Mouse (Mus musculus) liver, embryonic 12.5 days (tissue): Measurements from ENCODE around the gene Slc4a4. TPM values are rescaled to one million over a fixed set of nuclear protein-coding genes. Genes with fewer than 3 reads are reported as not detected.
"Not testable (repeated sequence)": the region's sequence is repeated elsewhere in the genome, so short reads cannot be mapped to it uniquely, and the experiment has no call there.

Experiments
- ATAC-seq: fragments of 200-750 bp; cut with Nextera tagmentation; 2 replicates; pipeline ENCODE4 v1.8.0; 2017; ENCODE audit warnings: moderate number of reproducible peaks, mild to moderate bottlenecking, moderate library complexity
- H3K27ac ChIP-seq: fragments of 300-500 bp; sonication (generic); 2 replicates; pipeline ENCODE4 v1.5.1; 2016; ENCODE audit warnings: mild to moderate bottlenecking
- H3K27me3 ChIP-seq: fragments of 300-500 bp; sonication (generic); replicated peaks from 2 replicates; pipeline ENCODE4 v1.6.1; 2016; ENCODE audit warnings: mild to moderate bottlenecking, moderate library complexity
- H3K36me3 ChIP-seq: fragments of 300-500 bp; sonication (generic); 2 replicates; pipeline ENCODE4 v1.6.1; 2016; ENCODE audit warnings: mild to moderate bottlenecking, moderate library complexity
- H3K4me1 ChIP-seq: fragments of 300-500 bp; sonication (generic); 2 replicates; pipeline ENCODE4 v1.6.1; 2016
- H3K4me2 ChIP-seq: fragments of 300-500 bp; sonication (generic); 2 replicates; pipeline ENCODE4 v1.6.1; 2016; ENCODE audit warnings: mild to moderate bottlenecking, moderate library complexity
- H3K4me3 ChIP-seq: fragments of 300-500 bp; sonication (generic); 2 replicates; pipeline ENCODE4 v1.5.1; 2016; ENCODE audit warnings: mild to moderate bottlenecking, moderate library complexity
- H3K9ac ChIP-seq: fragments of 300-500 bp; sonication (generic); 2 replicates; pipeline ENCODE4 v1.6.1; 2016; ENCODE audit warnings: mild to moderate bottlenecking, moderate library complexity
- H3K9me3 ChIP-seq: fragments of 300-500 bp; sonication (generic); replicated peaks from 2 replicates; pipeline ENCODE4 v1.6.1; 2016; ENCODE audit warnings: mild to moderate bottlenecking, moderate library complexity
- WGBS: fragments of 180-500 bp; shearing (Covaris S2); methylation state at CpG from one replicate; pipeline ENCODE4 v1.1.7; 2016; ENCODE audit not compliant: insufficient replicate concordance; 5-methylcytosine and 5-hydroxymethylcytosine counted together
- polyA plus RNA-seq: library from polyadenylated mRNA; unstranded; fragments of >200 nt; fragmentation: Nextera tagmentation; extraction: Ambion mirVana; gene quantifications from 2 replicates; pipeline ENCODE4 v1.2.1, GENCODE M21; 2016

Slc4a4 gene
- polyA plus RNA-seq, 1 experiment from 2014 or later: 1.4 TPM

DNA sequence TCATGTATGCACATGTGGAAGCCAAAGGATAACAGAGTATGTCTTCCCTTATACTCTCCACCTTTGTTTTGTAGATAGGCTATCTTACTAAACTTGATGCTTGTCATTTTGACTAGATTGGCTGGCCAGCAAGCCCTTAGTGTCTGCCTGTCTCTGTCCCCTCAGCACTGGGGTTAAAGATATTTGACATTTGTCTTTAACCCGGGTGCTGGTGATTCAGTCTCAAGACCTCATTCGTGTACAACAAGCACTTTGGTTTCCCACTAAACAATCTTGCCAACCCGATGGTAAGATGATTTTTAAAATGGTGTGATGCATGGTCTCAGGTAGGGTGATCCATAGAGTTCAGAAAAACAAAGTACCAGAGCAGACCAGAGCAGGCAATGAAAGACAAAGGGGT lies 210.7 kb downstream of the Slc4a4 start:
- Histone ChIP-seq H3K27ac (no peak overlapping the region), H3K9ac (no peak overlapping the region), H3K4me2 (no peak overlapping the region), H3K9me3 (no peaks in the 10 kb centered on the region), H3K36me3 (no peaks in the 10 kb centered on the region), H3K27me3 (no peaks in the 10 kb centered on the region), H3K4me1 (no peaks in the 10 kb centered on the region), H3K4me3 (no peak overlapping the region)
- no peak for ATAC-seq
- WGBS: 68% methylated on average over 3 of the region's 3 CpGs

DNA sequence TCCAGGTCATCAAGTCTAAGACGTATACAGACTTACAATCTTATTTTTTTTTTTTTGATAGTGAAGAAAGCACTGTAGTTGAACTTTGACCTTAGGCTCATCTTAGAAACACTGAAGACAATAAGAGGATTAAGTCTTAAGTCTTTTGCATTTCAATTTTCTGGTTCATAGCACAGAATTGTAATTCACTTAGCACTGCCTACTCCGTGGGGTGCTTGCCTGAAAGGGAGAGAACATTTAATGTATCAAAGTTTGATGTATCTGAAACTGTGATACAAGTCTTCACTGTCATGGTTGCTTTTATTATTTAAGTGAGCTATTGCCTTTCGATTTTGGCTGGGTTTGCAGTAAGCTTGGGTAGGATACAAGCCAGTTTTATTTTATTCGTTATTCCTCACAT lies 211.5 kb downstream of the Slc4a4 start:
- H3K4me2 ChIP-seq: no peak overlapping the region
- WGBS: 62% methylated on average over 4 of the region's 4 CpGs
- H3K36me3 ChIP-seq: no peaks in the 10 kb centered on the region
- H3K27ac ChIP-seq: no peak overlapping the region
- H3K4me3 ChIP-seq: no peak overlapping the region
- no peaks in the 10 kb centered on the region for H3K4me1 ChIP-seq
- no peaks in the 10 kb centered on the region for H3K27me3 ChIP-seq
- H3K9ac ChIP-seq: no peak overlapping the region
- ATAC-seq: no peak
- H3K9me3 ChIP-seq: no peaks in the 10 kb centered on the region

DNA sequence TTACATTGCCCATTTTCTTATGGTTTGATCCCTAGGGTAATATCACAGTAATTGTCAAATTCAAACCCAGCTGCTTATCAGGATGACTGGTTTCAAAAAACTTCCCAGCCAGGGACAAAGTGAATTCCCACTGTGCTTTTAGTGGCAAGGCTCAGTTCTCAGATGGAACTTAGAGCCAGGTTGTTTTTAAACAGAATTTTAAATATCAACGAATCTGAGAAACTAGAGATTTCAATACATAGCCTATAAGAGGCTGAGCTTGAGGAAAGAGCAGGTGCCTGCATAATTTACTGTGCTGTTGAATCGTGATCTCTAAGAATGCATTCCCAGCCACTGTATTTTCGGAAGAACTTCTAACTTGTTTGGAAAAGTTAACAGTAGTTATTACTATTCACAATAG lies 213.3 kb downstream of the Slc4a4 start:
- Histone ChIP-seq H3K36me3 (no peaks in the 10 kb centered on the region), H3K4me1 (no peaks in the 10 kb centered on the region), H3K4me3 (no peak overlapping the region), H3K9me3 (no peaks in the 10 kb centered on the region), H3K27me3 (no peaks in the 10 kb centered on the region), H3K27ac (no peak overlapping the region), H3K9ac (no peak overlapping the region), H3K4me2 (no peak overlapping the region)
- ATAC-seq: no peak
- 65% methylated on average over 3 of the region's 3 CpGs for WGBS

DNA sequence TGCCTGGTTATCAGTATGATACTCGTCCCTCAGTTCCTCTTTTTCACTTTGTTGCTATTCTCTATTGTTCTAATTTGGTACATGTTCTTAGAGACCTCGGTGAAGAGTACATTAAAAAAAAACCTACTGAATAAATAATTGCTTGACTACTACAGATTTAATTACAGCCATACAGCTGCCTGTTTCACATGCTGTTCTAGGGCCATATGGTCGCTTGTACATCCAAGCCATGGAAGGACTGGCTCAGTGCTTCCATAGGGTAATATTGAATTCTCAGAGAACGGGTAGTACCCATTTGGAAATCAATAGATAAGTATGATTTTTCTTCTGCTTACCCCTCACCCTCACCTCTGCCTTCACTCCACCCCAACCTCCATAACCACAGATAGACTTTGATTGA lies 215.9 kb downstream of the Slc4a4 start:
- Histone ChIP-seq H3K9me3 (no peaks in the 10 kb centered on the region), H3K4me3 (no peak overlapping the region), H3K4me2 (no peak overlapping the region), H3K27ac (no peak overlapping the region), H3K4me1 (no peaks in the 10 kb centered on the region), H3K27me3 (no peaks in the 10 kb centered on the region), H3K36me3 (no peaks in the 10 kb centered on the region), H3K9ac (no peak overlapping the region)
- no peak for ATAC-seq
- WGBS: 33% methylated on average over 4 of the region's 4 CpGs

DNA sequence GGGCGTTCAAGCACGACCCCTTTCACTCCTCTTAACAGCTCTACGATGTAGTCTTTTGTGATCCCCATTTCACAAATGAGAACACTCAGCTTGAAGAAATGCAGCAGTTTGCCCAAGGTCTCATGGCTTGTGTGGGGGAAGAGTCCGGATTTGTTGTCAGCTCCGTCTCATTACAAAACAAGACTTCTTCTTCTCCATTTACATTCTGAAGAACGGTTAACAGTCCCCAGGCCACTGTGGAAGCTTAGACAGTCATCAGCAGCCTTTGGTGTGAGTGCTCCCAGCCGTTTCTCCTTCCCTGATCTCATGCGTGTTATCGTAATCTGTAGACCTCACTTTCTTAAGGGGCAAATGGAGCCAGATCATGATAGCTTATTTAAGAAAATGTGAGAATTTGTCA lies 218.7 kb downstream of the Slc4a4 start:
- H3K27ac ChIP-seq: no peak overlapping the region
- no peak overlapping the region for H3K4me3 ChIP-seq
- no peaks in the 10 kb centered on the region for H3K9me3 ChIP-seq
- no peaks in the 10 kb centered on the region for H3K4me1 ChIP-seq
- no peak overlapping the region for H3K4me2 ChIP-seq
- H3K27me3 ChIP-seq: no peaks in the 10 kb centered on the region
- ATAC-seq: no peak
- no peak overlapping the region for H3K9ac ChIP-seq
- WGBS: 69% methylated on average over 9 of the region's 9 CpGs
- no peaks in the 10 kb centered on the region for H3K36me3 ChIP-seq

DNA sequence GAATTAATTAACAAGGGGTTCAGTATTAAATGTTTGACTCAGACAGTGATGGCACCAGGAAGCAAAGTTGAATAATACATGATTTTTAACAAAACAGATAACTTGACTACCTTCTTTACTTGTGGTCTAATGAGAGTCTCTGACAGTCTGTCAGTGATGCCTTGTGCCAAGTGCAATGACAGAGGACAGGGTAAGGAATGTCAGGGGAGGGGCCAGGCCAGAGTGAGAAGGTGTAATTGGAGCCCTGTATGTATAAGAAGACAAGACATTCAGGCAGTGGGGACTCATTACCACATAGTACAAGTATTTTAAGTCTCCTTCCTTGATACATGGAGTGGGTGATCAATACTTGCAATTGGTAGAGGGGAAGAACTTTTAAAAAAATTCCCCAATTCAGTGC lies 219.6 kb downstream of the Slc4a4 start:
- no peak overlapping the region for H3K4me2 ChIP-seq
- H3K9me3 ChIP-seq: no peaks in the 10 kb centered on the region
- H3K27ac ChIP-seq: no peak overlapping the region
- no peaks in the 10 kb centered on the region for H3K36me3 ChIP-seq
- ATAC-seq: no peak
- H3K9ac ChIP-seq: no peak overlapping the region
- no peaks in the 10 kb centered on the region for H3K4me1 ChIP-seq
- H3K4me3 ChIP-seq: no peak overlapping the region
- no peaks in the 10 kb centered on the region for H3K27me3 ChIP-seq

DNA sequence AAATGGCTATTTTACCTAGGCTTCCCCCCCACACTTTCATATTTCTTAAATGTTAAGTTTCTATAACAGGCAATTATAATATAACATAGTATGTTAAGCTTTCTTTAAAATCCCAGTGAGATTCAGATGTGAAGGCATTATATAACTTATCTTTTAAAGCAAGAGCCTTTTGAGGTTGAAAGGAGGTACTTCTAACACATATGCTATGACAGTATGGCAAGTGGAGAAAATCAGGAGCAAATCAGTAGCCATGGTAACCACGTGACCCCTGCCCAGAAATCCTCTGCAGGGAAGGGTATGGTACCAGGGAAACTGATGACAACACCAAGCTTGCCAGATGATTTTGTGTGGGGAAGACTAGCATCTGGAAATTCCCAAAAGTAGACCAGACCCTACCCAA lies 222.2 kb downstream of the Slc4a4 start:
- H3K4me3 ChIP-seq: no peak overlapping the region
- WGBS: 58% methylated on average over 1 of the region's 1 CpGs
- no peaks in the 10 kb centered on the region for H3K4me1 ChIP-seq
- no peaks in the 10 kb centered on the region for H3K27me3 ChIP-seq
- no peak overlapping the region for H3K4me2 ChIP-seq
- H3K36me3 ChIP-seq: no peaks in the 10 kb centered on the region
- H3K9ac ChIP-seq: no peak overlapping the region
- no peak for ATAC-seq
- no peaks in the 10 kb centered on the region for H3K9me3 ChIP-seq
- H3K27ac ChIP-seq: no peak overlapping the region

DNA sequence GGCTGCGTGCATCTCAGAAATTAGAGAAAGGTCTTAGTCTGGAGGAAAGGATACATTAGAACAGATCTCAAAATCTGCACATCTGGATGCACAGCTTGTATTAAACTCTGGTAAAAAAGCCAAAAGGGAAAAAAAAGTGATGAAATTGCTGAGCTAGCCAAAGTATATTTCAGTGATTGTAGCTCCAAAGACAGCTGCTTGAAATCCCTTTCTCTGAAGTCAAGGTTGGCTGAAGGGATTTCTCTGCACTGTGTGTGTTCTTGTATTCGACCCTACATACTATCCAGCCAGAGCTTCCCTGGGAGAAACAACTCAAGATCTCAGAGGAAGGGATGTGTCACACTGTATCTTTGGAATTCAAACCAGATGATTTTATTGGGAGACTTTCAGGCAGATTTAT lies 223.2 kb downstream of the Slc4a4 start:
- Histone ChIP-seq H3K27me3 (no peaks in the 10 kb centered on the region), H3K4me2 (no peak overlapping the region), H3K9ac (no peak overlapping the region), H3K4me3 (no peak overlapping the region), H3K4me1 (no peaks in the 10 kb centered on the region), H3K9me3 (no peaks in the 10 kb centered on the region), H3K27ac (no peak overlapping the region), H3K36me3 (no peaks in the 10 kb centered on the region)
- 59% methylated on average over 2 of the region's 2 CpGs for WGBS
- no peak for ATAC-seq

DNA sequence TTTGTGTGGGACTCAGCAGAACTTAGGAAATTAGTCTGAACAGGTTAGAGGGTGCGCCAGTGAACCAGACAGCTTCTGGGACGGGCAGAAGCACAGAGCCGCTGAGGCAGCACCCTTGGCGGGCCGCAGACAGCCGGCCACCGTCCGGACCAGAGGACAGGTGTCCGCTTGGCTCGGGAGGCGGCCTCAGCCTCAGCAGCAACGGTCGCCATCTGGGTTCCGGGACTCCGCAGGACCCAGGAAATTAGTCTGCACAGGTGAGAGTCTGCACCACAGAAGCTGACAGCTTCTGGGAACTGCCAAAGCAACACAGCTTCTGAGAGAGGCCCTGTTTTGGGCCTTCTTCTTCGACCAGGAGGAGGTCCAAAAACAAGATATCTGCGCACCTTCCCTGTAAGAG lies 225.4 kb downstream of the Slc4a4 start:
- not testable (repeated sequence) for H3K36me3 ChIP-seq

DNA sequence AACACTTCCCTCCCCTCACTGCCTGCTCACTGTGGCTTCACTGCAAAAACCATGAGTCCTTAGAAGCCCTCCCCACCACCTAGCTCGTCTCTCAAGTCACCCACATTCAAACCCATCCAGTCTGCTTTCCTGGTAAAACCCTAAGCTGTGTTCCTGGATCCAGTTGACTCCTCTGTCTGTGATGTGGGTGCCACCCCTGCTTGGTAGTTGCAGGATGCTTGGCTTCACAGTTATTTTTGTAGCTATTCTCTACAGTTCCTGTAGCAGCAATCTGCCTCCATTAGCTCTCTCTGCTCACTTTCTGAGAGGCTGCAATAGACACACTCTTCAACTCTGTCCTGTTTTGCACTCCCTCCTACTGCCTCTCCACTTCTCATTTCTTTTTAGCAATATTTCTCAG lies 234.3 kb downstream of the Slc4a4 start:
- H3K27ac ChIP-seq: no peak overlapping the region
- no peaks in the 10 kb centered on the region for H3K9me3 ChIP-seq
- no peak overlapping the region for H3K9ac ChIP-seq
- no peak for ATAC-seq
- H3K4me3 ChIP-seq: no peak overlapping the region
- no peaks in the 10 kb centered on the region for H3K4me1 ChIP-seq
- H3K36me3 ChIP-seq: no peaks in the 10 kb centered on the region
- WGBS: 60% methylated on average over 1 of the region's 1 CpGs
- no peaks in the 10 kb centered on the region for H3K27me3 ChIP-seq
- no peak overlapping the region for H3K4me2 ChIP-seq

More for the DNA sequence above, 225.4 kb downstream of the Slc4a4 start:
- H3K4me3 ChIP-seq, H3K9ac ChIP-seq, H3K9me3 ChIP-seq, ATAC-seq, H3K27ac ChIP-seq, H3K27me3 ChIP-seq, H3K4me1 ChIP-seq, H3K4me2 ChIP-seq: not testable (repeated sequence)
- 86% methylated on average over 15 of the region's 17 CpGs for WGBS

DNA sequence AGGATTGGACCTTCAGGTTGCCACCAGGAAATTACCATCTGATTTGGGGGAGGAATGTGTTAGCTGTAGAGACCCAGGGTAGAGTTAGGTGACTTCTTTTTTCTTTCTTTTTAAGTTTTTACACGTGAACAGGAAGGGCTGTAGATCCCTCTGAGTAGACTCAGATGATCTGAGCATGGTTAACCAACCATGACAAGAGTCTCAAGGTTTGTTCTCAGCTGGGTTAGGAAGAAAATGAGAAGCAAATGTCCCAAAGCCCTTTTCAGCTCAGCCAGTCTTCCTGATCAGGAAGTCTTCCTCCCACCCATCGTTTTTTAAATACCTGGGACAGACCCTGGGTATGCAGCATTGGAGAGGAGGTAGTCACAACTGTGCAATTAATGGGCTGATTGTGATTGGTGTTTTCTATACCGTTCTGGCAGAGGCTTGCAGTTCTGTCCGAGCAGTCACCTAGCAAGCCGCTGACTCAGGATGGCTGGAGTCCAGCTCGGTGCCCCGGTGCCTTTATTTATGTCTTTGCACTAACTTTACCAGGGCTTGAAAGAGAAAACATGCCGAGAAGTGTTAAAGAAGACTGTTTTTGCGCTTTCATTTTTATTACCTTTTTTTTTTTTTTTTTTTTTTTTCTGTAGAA lies 236.8 kb downstream of the Slc4a4 start:
- no peaks in the 10 kb centered on the region for H3K36me3 ChIP-seq
- H3K9me3 ChIP-seq: no peaks in the 10 kb centered on the region
- H3K27me3 ChIP-seq: no peaks in the 10 kb centered on the region
- H3K4me3 ChIP-seq: no peak overlapping the region
- 65% methylated on average over 9 of the region's 9 CpGs for WGBS
- no peak for ATAC-seq
- no peak overlapping the region for H3K4me2 ChIP-seq
- H3K4me1 ChIP-seq: no peaks in the 10 kb centered on the region
- H3K9ac ChIP-seq: no peak overlapping the region
- H3K27ac ChIP-seq: no peak overlapping the region

DNA sequence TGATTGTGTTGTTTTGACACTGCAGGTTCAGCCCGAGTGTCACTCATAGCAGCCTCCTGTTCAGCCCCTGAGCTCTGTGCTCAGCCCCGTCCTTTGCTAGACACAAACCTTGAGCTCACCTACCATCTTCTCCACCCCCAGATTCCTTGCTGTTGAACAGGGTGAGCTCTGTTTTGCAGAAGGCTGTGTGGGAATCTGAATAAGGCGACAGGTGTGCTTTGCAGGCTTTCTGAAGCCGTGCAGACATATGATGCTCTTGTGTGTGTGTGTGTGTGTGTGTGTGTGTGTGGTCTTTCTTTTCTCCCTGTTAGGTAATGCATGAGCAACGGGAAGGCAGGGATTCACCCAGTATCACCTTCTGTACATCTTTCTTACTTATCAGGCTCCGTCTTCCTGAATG lies 241.6 kb downstream of the Slc4a4 start:
- H3K4me3 ChIP-seq: no peak overlapping the region
- H3K9ac ChIP-seq: no peak overlapping the region
- no peak overlapping the region for H3K27ac ChIP-seq
- H3K36me3 ChIP-seq: no peaks in the 10 kb centered on the region
- 79% methylated on average over 6 of the region's 6 CpGs for WGBS
- no peaks in the 10 kb centered on the region for H3K27me3 ChIP-seq
- H3K9me3 ChIP-seq: no peaks in the 10 kb centered on the region
- no peak for ATAC-seq
- no peak overlapping the region for H3K4me2 ChIP-seq
- H3K4me1 ChIP-seq: no peaks in the 10 kb centered on the region

DNA sequence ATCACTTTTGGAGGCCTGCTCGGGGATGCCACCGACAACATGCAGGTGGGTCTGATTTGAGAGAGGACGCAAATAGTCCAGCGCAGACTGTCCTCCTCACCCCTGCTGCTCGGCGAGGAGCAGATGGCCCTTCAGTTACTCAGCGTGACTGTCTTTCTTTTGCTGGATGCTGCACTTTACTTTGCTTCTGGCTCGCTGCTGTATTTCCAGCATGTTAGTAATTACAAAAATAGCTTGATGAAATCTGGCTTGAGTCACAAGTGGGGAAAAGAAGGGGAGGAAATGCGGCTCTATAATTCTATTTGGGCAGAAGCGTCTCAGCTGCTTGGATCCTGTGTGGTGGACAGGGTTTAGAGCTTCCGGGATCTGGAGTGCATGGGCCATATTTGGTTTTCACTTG lies 249.2 kb downstream of the Slc4a4 start:
- Histone ChIP-seq H3K36me3 (no peaks in the 10 kb centered on the region), H3K4me2 (no peak overlapping the region), H3K4me3 (no peak overlapping the region), H3K27me3 (no peaks in the 10 kb centered on the region), H3K9ac (no peak overlapping the region), H3K4me1 (no peaks in the 10 kb centered on the region), H3K27ac (no peak overlapping the region), H3K9me3 (no peaks in the 10 kb centered on the region)
- 83% methylated on average over 11 of the region's 11 CpGs for WGBS
- ATAC-seq: no peak
